Mouse (Mus musculus) heart, postnatal 4 days (tissue): ENCODE data around the gene Acsm2. TPM values are rescaled to one million over a fixed set of nuclear protein-coding genes. Genes with fewer than 3 reads are reported as not detected.
"Not testable (repeated sequence)": the region's sequence is repeated elsewhere in the genome, so short reads cannot be mapped to it uniquely, and the experiment has no call there.

Experiments used
- DNase-seq: peaks from one replicate; pipeline ENCODE4 v3.0.0; 2021
- total RNA-seq, 2 experiments: library from RNA; stranded (reverse); gene quantifications; 2 replicates each; pipeline ENCODE4 v1.2.3; 2021

The Acsm2 gene
- total RNA-seq = not detected

- DNase-seq = no peak
These were observed at the start of gene Acsm2 for GRCm38 (mm10) chr7:119554040-119554439. Gene Acsm2 (plus strand): TSS chr7:119554340.

DNA sequence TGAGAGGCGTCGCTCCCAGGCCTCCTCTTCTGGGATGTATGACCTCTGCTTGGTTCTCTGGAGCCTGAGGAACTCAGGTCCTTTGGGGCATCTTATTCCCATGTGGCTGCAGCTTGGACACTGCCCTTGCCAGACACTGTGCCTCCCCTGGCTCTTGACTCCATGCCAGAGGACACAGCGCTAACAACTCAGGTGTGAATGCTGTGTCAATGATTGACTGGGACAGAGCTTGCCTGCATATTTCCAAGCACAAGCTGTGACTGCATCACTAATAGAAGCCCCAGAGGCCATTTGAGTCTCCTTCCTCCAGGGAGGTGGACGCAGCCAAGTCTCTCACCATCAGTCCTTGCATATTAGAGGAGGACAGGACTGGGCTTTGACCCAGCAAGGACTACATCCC lies 43.0 kb upstream of the Acsm2 start:
- DNase-seq = no peak

DNA sequence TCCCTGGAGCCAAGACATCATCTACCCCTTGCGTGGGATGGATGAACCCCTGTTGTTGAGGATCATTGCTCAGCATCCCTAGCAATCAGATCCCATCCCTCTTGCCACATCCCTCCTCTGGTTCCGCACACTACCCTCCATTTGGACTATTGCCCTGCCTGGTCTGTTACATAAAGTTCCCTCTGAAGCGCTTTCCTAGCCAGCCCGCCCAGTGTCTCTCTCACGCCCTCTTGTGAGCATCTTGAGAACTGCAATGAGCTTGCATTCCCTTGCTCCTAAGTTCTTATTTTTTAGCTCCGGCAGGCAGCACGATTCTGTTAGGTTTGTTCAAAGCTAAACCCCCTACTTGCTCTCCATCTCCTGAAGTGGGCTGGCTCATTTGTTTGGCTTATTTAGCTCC lies 41.1 kb upstream of the Acsm2 start:
- DNase-seq = peak; percentile 31

- DNase-seq = peak; percentile 59
These were observed 38.5 kb upstream of the Acsm2 start for GRCm38 (mm10) chr7:119515492-119516271.

DNA sequence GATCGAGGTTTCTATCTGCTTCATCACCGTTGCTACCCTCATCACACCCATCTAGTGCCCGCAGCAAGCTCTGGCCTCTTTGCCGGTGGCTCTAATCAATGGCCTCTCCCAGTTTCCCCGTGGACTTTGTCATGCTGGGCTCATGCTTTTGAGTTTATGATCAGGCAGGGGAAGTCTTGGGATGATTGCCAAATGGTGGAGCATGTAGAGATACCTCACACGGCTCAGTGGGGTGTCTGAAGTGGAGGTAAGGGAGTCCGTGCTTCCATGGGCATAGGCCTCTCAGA lies 37.9 kb upstream of the Acsm2 start:
- DNase-seq = no peak

DNA sequence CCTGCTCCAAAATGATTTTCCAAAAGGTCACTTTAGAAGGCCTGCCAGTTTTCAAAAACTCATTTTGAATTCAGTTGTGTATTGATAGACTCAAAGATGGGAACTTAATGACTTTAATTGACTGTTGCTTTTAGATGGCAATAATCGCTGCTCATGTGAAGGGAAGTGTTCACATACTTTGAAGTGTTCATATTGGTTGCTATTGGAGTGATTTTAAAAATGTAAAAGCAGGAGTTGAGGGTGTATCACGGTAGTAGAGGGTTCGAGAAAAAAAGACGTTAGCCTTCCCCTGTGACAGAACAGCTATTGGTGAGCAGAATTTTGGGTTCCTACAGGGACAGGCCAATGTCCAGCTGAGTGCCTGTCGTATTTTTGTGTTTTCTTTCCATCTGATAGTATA lies 35.0 kb upstream of the Acsm2 start, which contains the start of gene Acsm5:
Acsm5 (plus strand) TSS at position 301 of the 400 bp plus-strand sequence.
- DNase-seq = no peak

GRCm38 (mm10) chr7:119519654-119520053 lies 34.5 kb upstream of the Acsm2 start:
- peak; percentile 72 for DNase-seq

DNA sequence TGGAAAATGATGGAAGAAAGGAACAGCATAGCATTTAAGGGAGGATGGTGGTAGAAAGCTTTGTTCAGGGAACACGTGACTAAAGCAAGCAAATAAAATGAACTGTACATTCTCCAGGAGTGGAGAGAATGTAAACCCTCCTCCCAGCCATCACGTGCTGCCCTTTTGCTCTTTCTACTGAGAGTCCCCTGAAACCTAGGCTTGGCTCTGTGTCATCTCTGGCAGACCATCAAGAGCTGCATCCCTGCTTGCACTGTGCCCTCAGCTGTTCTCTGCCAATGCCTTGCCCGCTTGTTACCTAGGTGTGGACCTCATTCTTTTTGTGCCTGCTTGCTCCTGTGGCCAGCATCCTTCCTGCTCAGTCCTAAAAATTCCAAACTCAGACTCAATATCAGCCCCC lies 32.3 kb upstream of the Acsm2 start:
- DNase-seq = no peak

DNA sequence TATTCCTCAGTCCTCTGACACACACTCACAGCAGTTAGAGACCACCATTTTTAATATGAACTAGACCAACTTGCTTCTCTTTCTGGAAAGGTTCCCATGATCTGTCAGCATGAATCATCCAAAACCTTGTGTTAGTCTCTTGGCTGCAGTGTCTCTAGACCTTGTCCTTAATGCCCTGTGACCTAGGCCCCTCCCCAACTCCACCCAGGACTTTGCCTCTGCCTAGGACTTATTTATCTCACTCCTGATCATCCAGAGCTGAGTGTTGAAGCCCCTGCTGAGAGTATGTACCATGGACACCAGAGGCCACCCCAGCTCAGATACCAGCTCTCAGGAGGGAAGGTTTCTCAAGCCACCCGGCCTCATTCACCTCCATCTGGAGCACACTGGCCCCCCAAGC lies 31.8 kb upstream of the Acsm2 start:
- no peak for DNase-seq

DNA sequence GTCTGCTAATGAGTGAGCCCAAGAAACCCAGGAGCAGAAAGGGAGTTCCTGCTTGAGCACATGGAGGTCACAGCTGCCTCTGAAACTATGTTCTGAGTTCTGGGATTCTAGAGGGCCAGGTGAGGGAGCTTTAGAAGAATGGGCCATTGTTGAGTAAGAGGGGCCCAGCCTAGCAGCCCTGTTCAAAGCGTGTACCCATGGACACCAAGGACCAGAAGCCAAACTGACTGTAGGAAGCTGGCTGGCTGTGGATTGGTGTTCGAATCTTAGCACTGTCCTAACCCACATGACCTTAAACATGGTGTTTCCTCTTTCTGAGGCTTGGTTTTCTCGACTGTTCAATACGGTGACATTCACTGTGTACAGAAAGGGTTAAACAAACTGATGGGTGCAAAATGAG lies 30.8 kb upstream of the Acsm2 start, which contains the start of gene Pdilt:
Pdilt (minus strand) TSS at position 101 of the 400 bp plus-strand sequence.
- no peak for DNase-seq

DNA sequence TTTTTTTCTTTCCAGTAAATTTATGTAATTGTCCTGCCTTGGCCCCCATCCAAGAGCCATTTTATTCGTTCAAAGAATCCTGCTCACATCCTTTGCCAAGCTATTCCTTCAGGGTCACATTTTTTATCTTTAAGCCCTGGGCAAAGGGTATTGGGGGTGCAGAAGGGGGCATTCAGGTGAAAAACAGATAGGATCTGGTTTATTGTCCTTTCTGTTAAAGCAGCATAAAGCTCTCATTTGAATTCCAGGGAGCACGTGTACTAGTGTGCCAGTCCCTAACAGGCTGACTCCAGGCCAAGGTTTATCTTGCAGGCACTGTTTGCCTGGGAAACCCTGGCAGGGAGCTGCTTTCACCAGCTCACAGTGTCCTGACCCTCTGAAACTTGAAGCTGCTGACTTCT lies 28.3 kb upstream of the Acsm2 start:
- DNase-seq = peak; percentile 22

GRCm38 (mm10) chr7:119526486-119526885 lies 27.7 kb upstream of the Acsm2 start:
- no peak for DNase-seq

DNA sequence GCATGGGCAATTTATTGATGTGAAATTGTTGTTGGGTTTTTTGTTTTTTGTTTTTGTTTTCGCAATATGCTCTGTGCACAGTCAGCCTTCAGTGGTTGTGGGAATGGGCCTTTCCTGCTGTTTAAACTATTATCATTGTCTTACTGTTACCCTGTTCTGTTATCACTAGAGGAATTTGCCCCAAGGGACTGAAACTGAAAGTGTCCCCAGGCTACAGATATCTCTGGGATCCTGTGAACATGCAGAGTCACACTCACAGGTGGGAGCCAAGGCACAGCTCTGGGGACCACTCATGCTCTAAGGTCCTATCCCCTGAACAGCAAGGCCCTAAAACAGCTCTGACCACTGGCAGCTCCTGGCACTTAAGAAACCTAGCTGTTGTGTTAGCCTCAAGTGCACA lies 27.0 kb upstream of the Acsm2 start:
- DNase-seq = no peak

GRCm38 (mm10) chr7:119527548-119527947 lies 26.6 kb upstream of the Acsm2 start:
- no peak for DNase-seq

GRCm38 (mm10) chr7:119528617-119529016 lies 25.5 kb upstream of the Acsm2 start:
- no peak for DNase-seq

DNA sequence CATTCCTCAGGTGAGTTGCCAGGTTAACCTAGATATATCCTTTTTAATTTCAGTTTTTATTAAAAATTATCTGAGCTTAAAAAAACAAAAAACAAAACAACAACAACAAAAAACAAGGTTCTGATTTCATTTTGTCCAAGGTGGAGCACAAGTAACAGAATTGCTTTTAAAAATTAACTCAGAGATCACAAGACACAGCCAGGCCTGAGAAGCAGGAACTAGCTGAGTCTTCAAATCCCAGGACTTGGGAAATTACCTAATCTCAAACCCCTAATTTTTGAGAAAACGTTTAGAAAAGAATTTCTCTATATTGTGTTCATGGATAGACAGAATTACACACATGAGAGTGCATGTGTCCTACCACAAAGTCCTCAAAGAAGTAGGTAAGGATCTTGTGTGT lies 21.2 kb upstream of the Acsm2 start:
- DNase-seq = no peak

GRCm38 (mm10) chr7:119534389-119534788 lies 19.8 kb upstream of the Acsm2 start:
- no peak for DNase-seq

DNA sequence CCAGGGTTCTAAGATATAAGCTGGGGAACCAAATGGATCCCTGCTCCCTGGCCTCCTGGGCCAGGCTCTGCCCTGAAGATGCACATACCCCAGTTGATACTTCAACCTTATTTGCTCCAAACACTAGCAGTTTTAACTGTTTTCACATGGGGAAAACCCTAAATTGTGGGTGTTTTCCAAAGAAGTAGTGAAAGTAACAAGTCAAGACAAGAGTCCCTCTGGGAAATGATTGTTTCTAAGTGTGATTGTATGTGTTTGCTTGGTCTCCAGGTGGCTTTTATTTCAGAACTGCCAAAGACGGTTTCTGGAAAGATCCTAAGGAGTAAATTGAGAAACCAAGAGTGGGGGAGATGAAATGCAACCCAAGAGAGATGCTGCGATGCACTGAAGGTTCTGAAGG lies 11.7 kb upstream of the Acsm2 start:
- no peak for DNase-seq

GRCm38 (mm10) chr7:119545572-119545971 lies 8.6 kb upstream of the Acsm2 start:
- DNase-seq = no peak

GRCm38 (mm10) chr7:119550471-119551222 lies 3.5 kb upstream of the Acsm2 start:
- DNase-seq = no peak

DNA sequence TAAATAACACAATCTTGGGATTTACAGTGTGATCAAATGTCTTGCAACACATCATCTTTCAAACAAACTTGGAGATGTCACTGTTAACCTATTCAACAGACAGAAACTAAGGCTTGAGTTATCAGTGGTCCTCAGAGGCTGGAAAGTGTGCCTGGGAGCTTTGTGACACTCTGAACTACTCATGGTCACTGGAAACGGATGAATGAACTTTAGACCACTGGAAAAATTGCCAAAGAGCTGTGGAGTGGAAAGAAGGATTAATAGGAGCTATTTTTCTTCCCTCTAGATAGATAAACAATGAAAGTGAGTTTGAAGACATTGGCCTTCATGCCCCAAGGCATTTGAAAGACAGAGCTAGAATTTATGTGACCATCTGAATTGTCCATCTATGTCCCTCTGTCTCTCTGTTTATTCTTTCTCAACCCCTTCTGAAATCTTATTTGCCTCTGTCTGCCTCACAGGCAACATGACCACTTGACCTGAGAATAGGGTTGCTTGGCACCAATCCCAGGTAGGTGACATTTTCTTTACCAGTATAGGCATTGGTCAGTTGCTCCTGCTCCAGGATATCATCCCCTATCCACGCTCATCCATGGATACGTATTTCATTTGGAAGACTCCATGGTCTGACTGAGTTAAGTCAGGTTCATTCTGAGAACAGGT lies 5.8 kb downstream of the Acsm2 start:
- no peak for DNase-seq

DNA sequence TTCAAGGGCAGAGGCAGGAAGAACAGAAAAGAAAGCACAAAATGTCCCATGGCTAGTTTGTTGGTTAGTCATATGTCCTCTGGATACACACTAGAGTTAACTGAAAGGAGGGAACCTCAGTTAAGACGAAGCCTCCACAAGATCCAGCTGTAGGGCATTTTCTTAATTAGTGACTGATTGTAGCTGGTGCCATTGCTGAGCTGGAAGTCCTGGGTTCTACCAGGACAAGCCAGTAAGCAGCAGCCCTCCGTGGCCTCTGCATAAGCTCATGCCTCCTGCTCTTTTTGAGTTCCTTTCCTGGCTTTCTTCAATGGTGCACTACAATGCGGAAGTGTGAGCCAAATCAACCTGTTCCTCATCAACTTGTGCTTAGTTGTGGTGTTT lies 6.3 kb downstream of the Acsm2 start:
- no peak for DNase-seq

DNA sequence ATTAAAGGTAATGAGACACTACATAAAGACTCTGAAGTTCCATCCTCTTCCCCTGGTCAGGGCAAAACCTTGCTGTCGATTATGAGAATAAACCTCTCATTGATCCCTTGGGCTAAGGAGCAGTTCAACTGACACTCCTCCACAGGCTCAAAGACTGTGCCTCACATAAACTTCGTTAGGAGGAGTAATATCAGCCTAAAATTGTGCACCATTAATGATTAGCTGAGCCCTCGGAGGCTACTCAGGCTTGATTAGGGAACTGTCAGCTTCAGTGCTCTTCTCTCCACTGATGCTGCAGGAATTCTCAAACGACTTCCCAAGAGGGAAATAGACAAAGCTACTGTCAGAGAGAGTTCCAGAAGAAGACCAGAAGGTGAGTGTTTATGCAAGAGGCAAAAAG lies 7.3 kb downstream of the Acsm2 start:
- no peak for DNase-seq

DNA sequence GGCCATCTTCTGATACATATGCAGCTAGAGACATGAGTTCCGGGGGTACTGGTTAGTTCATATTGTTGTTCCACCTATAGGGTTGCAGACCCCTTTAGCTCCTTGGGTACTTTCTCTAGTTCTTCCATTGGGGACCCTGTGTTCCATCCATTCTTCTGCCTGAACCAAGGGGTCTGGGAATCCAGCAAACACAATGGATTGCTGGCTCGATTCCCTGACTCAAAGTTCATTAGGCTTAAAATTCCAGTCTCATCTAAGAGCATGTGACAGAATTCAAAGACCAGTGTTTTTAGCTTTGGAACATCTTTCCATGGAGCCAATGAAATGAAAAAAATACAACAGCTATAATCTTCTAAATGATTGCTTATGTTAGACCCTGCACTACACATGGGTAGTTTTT lies 8.3 kb downstream of the Acsm2 start:
- not testable (repeated sequence) for DNase-seq
